Mouse (Mus musculus): ENCODE measurements around the gene Rps6ka2. TPM values are rescaled to one million over a fixed set of nuclear protein-coding genes. Genes with fewer than 3 reads are reported as not detected.
"Not testable (repeated sequence)": the region's sequence is repeated elsewhere in the genome, so short reads cannot be mapped to it uniquely, and the experiment has no call there.

The Rps6ka2 gene
- polyA plus RNA-seq, 1 experiment from 2014 or later = 23.8 TPM

- Histone ChIP-seq H3K4me2 (ENCODE audit: low read length) (peak overlapping the region; percentile 93), H3K9me3 (ENCODE audit: control insufficient read depth, low read length) (no peaks in the 10 kb centered on the region), H3K36me3 (ENCODE audit: control insufficient read depth, insufficient read depth) (no peaks in the 10 kb centered on the region), H3K4me3 (replicated peaks; ENCODE audit: low read length) (peak overlapping the region; percentile 84), H3K4me1 (replicated peaks; ENCODE audit: control insufficient read depth, insufficient read depth, low read length) (peaks cover 20% of the 10 kb centered on the region), H3K9ac (replicated peaks; ENCODE audit: low read depth, low read length) (peak overlapping the region; percentile 59), H3K27me3 (replicated peaks; ENCODE audit: control insufficient read depth, insufficient read depth, low read length) (no peaks in the 10 kb centered on the region), H3K27ac (ENCODE audit: low read length) (peak overlapping the region; percentile 88)
- ATAC-seq = peak; percentile 51
- WGBS = 12% methylated on average over 15 of the region's 15 CpGs
These were observed 821 bp upstream of the Rps6ka2 start for GRCm38 (mm10) chr17:7168961-7169626.

GRCm38 (mm10) chr17:7170304-7171295, 685 bp downstream of the Rps6ka2 start:
- Histone ChIP-seq H3K9me3 (ENCODE audit: control insufficient read depth, low read length) (no peaks in the 10 kb centered on the region), H3K9ac (replicated peaks; ENCODE audit: low read depth, low read length) (peak overlapping the region; percentile 81), H3K27me3 (replicated peaks; ENCODE audit: control insufficient read depth, insufficient read depth, low read length) (no peaks in the 10 kb centered on the region), H3K4me2 (ENCODE audit: low read length) (peak overlapping the region; percentile 89), H3K4me1 (replicated peaks; ENCODE audit: control insufficient read depth, insufficient read depth, low read length) (peaks cover 20% of the 10 kb centered on the region), H3K27ac (ENCODE audit: low read length) (peak overlapping the region; percentile 68), H3K36me3 (ENCODE audit: control insufficient read depth, insufficient read depth) (no peaks in the 10 kb centered on the region), H3K4me3 (replicated peaks; ENCODE audit: low read length) (peak overlapping the region; percentile 84)
- 1% methylated on average over 43 of the region's 43 CpGs for WGBS
- no peak; the same call in 1 of the 2 replicates for ATAC-seq

GRCm38 (mm10) chr17:7173331-7174028, 3.6 kb downstream of the Rps6ka2 start:
- Histone ChIP-seq H3K9me3 (ENCODE audit: control insufficient read depth, low read length) (no peaks in the 10 kb centered on the region), H3K4me1 (replicated peaks; ENCODE audit: control insufficient read depth, insufficient read depth, low read length) (peaks cover 23% of the 10 kb centered on the region), H3K4me2 (ENCODE audit: low read length) (no peak overlapping the region), H3K36me3 (ENCODE audit: control insufficient read depth, insufficient read depth) (no peaks in the 10 kb centered on the region), H3K9ac (replicated peaks; ENCODE audit: low read depth, low read length) (no peak overlapping the region), H3K27ac (ENCODE audit: low read length) (no peak overlapping the region), H3K4me3 (replicated peaks; ENCODE audit: low read length) (no peak overlapping the region), H3K27me3 (replicated peaks; ENCODE audit: control insufficient read depth, insufficient read depth, low read length) (no peaks in the 10 kb centered on the region)
- no peak for ATAC-seq
- WGBS = 75% methylated on average over 15 of the region's 15 CpGs

- no peaks in the 10 kb centered on the region for H3K9me3 ChIP-seq (ENCODE audit: control insufficient read depth, low read length)
- no peak overlapping the region for H3K4me3 ChIP-seq (replicated peaks; ENCODE audit: low read length)
- no peaks in the 10 kb centered on the region for H3K36me3 ChIP-seq (ENCODE audit: control insufficient read depth, insufficient read depth)
- 89% methylated on average over 1 of the region's 1 CpGs for WGBS
- no peak overlapping the region for H3K4me2 ChIP-seq (ENCODE audit: low read length)
- H3K4me1 ChIP-seq (replicated peaks; ENCODE audit: control insufficient read depth, insufficient read depth, low read length) = peaks cover 19% of the 10 kb centered on the region
- H3K9ac ChIP-seq (replicated peaks; ENCODE audit: low read depth, low read length) = no peak overlapping the region
- no peaks in the 10 kb centered on the region for H3K27me3 ChIP-seq (replicated peaks; ENCODE audit: control insufficient read depth, insufficient read depth, low read length)
- H3K27ac ChIP-seq (ENCODE audit: low read length) = no peak overlapping the region
- no peak for ATAC-seq
These were observed 5.4 kb downstream of the Rps6ka2 start for GRCm38 (mm10) chr17:7175293-7175692.

GRCm38 (mm10) chr17:7176394-7176793, 6.5 kb downstream of the Rps6ka2 start:
- H3K4me1 ChIP-seq (replicated peaks; ENCODE audit: control insufficient read depth, insufficient read depth, low read length) = peaks cover 10% of the 10 kb centered on the region
- no peaks in the 10 kb centered on the region for H3K27me3 ChIP-seq (replicated peaks; ENCODE audit: control insufficient read depth, insufficient read depth, low read length)
- no peak overlapping the region for H3K4me2 ChIP-seq (ENCODE audit: low read length)
- no peak overlapping the region for H3K4me3 ChIP-seq (replicated peaks; ENCODE audit: low read length)
- no peaks in the 10 kb centered on the region for H3K9me3 ChIP-seq (ENCODE audit: control insufficient read depth, low read length)
- H3K36me3 ChIP-seq (ENCODE audit: control insufficient read depth, insufficient read depth) = no peaks in the 10 kb centered on the region
- no peak for ATAC-seq
- H3K9ac ChIP-seq (replicated peaks; ENCODE audit: low read depth, low read length) = no peak overlapping the region
- no peak overlapping the region for H3K27ac ChIP-seq (ENCODE audit: low read length)
- WGBS = 37% methylated on average over 2 of the region's 2 CpGs

- Histone ChIP-seq H3K36me3 (ENCODE audit: control insufficient read depth, insufficient read depth) (no peaks in the 10 kb centered on the region), H3K4me1 (replicated peaks; ENCODE audit: control insufficient read depth, insufficient read depth, low read length) (peaks cover 12% of the 10 kb centered on the region), H3K27me3 (replicated peaks; ENCODE audit: control insufficient read depth, insufficient read depth, low read length) (no peaks in the 10 kb centered on the region), H3K4me3 (replicated peaks; ENCODE audit: low read length) (no peak overlapping the region), H3K9ac (replicated peaks; ENCODE audit: low read depth, low read length) (no peak overlapping the region), H3K4me2 (ENCODE audit: low read length) (no peak overlapping the region), H3K27ac (ENCODE audit: low read length) (no peak overlapping the region), H3K9me3 (ENCODE audit: control insufficient read depth, low read length) (no peaks in the 10 kb centered on the region)
- 98% methylated on average over 6 of the region's 6 CpGs for WGBS
- no peak for ATAC-seq
These were observed 8.3 kb downstream of the Rps6ka2 start for GRCm38 (mm10) chr17:7178196-7178595.

GRCm38 (mm10) chr17:7182187-7182586, 12.3 kb downstream of the Rps6ka2 start:
- Histone ChIP-seq H3K27ac (ENCODE audit: low read length) (no peak overlapping the region), H3K36me3 (ENCODE audit: control insufficient read depth, insufficient read depth) (no peaks in the 10 kb centered on the region), H3K4me2 (ENCODE audit: low read length) (no peak overlapping the region), H3K4me3 (replicated peaks; ENCODE audit: low read length) (no peak overlapping the region), H3K9me3 (ENCODE audit: control insufficient read depth, low read length) (no peaks in the 10 kb centered on the region), H3K4me1 (replicated peaks; ENCODE audit: control insufficient read depth, insufficient read depth, low read length) (peaks cover 8% of the 10 kb centered on the region), H3K27me3 (replicated peaks; ENCODE audit: control insufficient read depth, insufficient read depth, low read length) (no peaks in the 10 kb centered on the region), H3K9ac (replicated peaks; ENCODE audit: low read depth, low read length) (no peak overlapping the region)
- ATAC-seq = no peak
- 75% methylated on average over 9 of the region's 9 CpGs for WGBS

- 84% methylated on average over 1 of the region's 1 CpGs for WGBS
- not testable (repeated sequence) for ATAC-seq; H3K9me3 ChIP-seq (ENCODE audit: control insufficient read depth, low read length)
These were observed 17.1 kb downstream of the Rps6ka2 start for GRCm38 (mm10) chr17:7187037-7187436.

GRCm38 (mm10) chr17:7189425-7189824, 19.5 kb downstream of the Rps6ka2 start:
- no peaks in the 10 kb centered on the region for H3K27me3 ChIP-seq (replicated peaks; ENCODE audit: control insufficient read depth, insufficient read depth, low read length)
- no peaks in the 10 kb centered on the region for H3K9me3 ChIP-seq (ENCODE audit: control insufficient read depth, low read length)
- WGBS = 92% methylated on average over 3 of the region's 3 CpGs
- H3K4me2 ChIP-seq (ENCODE audit: low read length) = no peak overlapping the region
- no peak overlapping the region for H3K27ac ChIP-seq (ENCODE audit: low read length)
- no peak overlapping the region for H3K9ac ChIP-seq (replicated peaks; ENCODE audit: low read depth, low read length)
- H3K4me1 ChIP-seq (replicated peaks; ENCODE audit: control insufficient read depth, insufficient read depth, low read length) = no peaks in the 10 kb centered on the region
- H3K4me3 ChIP-seq (replicated peaks; ENCODE audit: low read length) = no peak overlapping the region
- no peaks in the 10 kb centered on the region for H3K36me3 ChIP-seq (ENCODE audit: control insufficient read depth, insufficient read depth)
- ATAC-seq = no peak

More at GRCm38 (mm10) chr17:7187037-7187436, 17.1 kb downstream of the Rps6ka2 start:
- not testable (repeated sequence) for H3K9ac ChIP-seq (replicated peaks; ENCODE audit: low read depth, low read length); H3K36me3 ChIP-seq (ENCODE audit: control insufficient read depth, insufficient read depth); H3K4me3 ChIP-seq (replicated peaks; ENCODE audit: low read length); H3K4me1 ChIP-seq (replicated peaks; ENCODE audit: control insufficient read depth, insufficient read depth, low read length); H3K27me3 ChIP-seq (replicated peaks; ENCODE audit: control insufficient read depth, insufficient read depth, low read length); H3K4me2 ChIP-seq (ENCODE audit: low read length); H3K27ac ChIP-seq (ENCODE audit: low read length)

All from forebrain, embryonic 16.5 days (tissue).